Mouse (Mus musculus) urinary bladder, postnatal 10 days (tissue): Measurements from ENCODE around the gene Trat1.

Experiments
- DNase-seq: peaks from one replicate; pipeline ENCODE4 v3.0.0; 2022; ENCODE audit warnings: low spot score

Trat1 gene

GRCm38 (mm10) chr16:48771971-48772445 is at the start of gene Trat1:
Trat1 (minus strand) TSS chr16:48772021.
- DNase-seq = no peak

GRCm38 (mm10) chr16:48818524-48818923 is 46.7 kb upstream of the Trat1 start:
- DNase-seq = no peak

DNA sequence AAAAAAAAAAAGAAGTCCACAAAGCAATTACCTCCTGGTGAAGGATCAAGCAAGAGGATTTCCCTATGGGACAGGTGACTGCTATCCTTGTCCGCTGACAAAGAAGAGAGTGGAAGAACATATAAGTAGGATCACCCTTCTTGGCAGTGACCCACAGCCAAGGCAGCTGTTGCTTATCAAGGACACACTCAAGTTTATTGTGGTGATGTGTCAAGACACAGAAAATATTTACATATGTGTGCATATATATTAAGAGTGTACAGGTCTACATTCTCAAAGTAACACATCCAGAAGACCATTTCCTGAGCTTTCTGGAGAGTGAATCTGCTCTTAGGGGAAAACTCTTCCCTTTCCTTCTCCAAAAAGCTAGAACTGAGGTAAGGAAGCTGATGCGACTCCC is 44.9 kb upstream of the Trat1 start, which contains the start of gene Retnlb:
Gene Retnlb, plus strand, starts transcription at position 162 of the 400 bp plus-strand sequence.
- DNase-seq = no peak

- DNase-seq = no peak
Measured at GRCm38 (mm10) chr16:48811881-48812436, 40.1 kb upstream of the Trat1 start.

GRCm38 (mm10) chr16:48809374-48809773 is 37.6 kb upstream of the Trat1 start:
- no peak for DNase-seq

GRCm38 (mm10) chr16:48806521-48806920 is 34.7 kb upstream of the Trat1 start:
- no peak for DNase-seq

GRCm38 (mm10) chr16:48805412-48805811 is 33.6 kb upstream of the Trat1 start:
- no peak for DNase-seq

DNA sequence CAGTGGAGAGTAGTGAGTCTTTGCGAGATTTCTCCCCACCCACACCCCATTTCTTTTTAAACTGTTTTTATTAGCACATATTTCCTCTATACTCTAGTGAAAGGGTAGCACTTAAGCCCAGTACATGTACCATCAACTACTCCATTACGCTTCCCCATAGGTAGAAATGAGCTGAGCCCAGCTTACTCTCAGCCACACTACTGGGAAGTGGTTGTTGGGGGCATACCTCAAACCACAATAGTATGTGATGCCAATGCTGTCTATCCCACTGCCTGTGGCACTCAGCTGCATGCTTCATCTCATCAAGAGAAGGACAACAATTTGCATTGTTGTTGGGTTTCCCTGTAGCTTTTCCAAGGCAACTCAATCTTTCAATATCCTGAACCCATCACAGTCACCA is 29.1 kb upstream of the Trat1 start:
- no peak for DNase-seq

- no peak for DNase-seq
Measured at GRCm38 (mm10) chr16:48799470-48799869, 27.6 kb upstream of the Trat1 start.

DNA sequence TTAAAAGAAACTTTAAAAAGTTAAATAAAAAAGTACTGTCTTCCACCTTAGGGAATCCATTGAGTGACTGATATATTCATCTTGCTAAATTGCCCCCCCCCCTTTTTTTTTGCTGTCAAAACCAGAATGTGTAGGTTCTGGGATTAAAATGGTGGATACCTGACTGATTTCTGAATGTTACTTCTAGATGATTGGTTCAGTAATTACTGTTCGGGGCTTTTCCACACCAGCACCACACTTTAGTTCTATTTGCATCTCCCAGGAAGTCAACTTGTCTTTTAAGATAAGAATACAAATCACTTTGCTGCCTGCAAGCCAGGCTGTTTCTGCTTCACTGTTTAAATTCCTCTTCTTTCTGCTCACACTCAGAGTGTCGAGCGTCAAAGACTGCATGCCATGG is 26.5 kb upstream of the Trat1 start:
- DNase-seq = no peak

DNA sequence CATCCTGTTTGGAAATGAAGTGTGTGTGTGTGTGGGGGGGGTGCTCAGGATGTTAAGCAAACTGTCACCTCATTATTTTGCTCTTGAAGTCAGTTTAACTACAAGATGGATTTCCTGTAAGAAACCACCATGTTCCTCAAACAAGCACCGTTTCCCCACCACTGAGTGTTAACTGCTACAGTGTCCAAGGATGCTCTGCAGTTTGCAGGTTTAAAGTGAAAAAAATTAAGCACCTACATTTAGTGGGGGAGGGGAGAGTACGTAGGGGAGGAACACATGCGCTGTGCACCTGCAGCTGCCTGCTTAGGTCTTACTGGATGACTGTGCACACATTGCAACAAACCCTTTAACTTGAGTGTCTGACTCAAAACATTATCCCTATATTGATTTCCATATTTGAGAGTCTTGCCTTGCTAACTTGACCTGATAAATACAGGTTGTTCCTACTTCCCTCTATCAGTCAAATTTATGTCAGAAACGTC is 16.9 kb upstream of the Trat1 start:
- DNase-seq = no peak

DNA sequence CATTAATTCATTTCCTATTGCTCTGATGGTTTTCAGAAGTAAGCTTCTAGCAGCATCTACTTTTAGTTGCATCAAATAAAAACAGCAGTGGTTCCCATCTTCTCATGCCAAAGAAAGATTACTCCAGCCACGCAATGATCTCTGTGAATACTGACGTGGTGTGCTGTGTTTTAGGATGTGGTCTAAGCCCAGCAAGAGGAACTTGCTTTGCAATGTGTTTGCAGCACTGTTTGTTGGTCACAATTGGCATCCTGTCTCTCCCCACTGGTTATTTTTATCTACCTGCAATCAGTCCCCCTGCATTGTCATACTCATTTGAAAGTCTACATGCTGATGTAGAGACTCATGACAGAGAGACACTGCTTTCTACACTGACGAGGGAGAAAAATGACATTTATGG is 14.4 kb upstream of the Trat1 start:
- DNase-seq = no peak

GRCm38 (mm10) chr16:48777254-48777653 is 5.4 kb upstream of the Trat1 start:
- no peak for DNase-seq

- DNase-seq = no peak
Measured at GRCm38 (mm10) chr16:48769183-48769582, 2.6 kb downstream of the Trat1 start.

- DNase-seq = no peak
Measured at GRCm38 (mm10) chr16:48760643-48761481, 11.0 kb downstream of the Trat1 start.

- no peak for DNase-seq
Measured at GRCm38 (mm10) chr16:48750145-48750827, 21.5 kb downstream of the Trat1 start.

DNA sequence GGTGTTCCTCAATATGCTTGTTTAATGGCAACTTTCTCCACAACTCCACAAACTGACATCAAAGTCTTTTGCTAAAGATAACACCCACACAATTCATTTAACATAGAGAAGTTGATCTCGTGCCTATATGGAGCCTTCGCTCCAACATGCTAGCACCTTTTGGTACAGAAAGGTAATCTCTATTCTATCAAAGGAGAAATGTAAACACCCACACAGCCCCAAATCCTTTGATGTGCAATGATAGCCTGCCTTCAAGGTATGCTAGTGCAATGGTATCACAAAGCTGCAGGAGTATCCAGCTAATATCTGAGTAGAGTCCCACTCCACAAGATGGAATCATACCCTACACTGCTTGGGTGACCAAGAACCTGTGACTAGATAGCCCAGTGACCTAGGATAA is 26.4 kb downstream of the Trat1 start:
- no peak for DNase-seq

- no peak for DNase-seq
Measured at GRCm38 (mm10) chr16:48745011-48745410, 26.8 kb downstream of the Trat1 start.

DNA sequence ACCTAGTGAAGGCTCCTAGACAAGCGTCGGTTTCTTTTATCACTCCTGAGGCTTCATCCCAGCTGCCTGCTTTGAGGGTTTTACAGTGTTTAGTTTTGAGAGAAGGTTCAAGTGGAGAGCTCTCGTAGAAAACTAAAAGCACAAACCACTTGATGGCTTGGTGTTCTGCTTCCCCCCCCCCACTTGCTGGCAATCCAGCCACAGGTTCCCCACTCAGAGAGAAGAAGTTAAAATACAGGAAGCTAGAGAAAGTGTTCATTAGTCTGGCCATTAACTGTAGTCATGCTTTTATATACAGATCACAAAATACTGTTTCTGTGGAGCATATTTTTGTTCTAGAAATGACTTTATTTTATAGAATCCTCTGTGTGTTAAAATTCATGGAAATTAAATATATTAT is 30.3 kb downstream of the Trat1 start:
- DNase-seq = no peak

GRCm38 (mm10) chr16:48739974-48740373 is 31.8 kb downstream of the Trat1 start:
- DNase-seq = no peak

DNA sequence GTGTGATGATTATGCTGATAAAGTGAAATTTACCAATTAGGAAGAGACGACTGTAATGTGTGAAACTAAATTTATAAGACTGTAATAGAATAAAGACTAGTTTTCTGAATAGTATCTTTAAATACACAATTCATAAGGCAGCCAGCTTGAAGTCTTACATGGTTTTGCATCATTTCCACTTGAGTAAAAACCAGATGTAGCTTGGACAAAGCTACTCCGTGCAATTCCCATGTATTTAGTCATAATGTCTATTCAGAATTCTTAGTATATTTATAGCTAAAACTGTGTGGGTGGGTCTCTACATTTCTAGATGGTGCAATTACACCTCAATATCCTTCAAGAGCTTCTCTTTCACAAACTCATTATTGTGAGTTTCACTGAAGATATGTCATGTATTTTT is 33.4 kb downstream of the Trat1 start:
- no peak for DNase-seq

- DNase-seq = no peak
Measured at GRCm38 (mm10) chr16:48736890-48737289, 34.9 kb downstream of the Trat1 start.

GRCm38 (mm10) chr16:48720259-48720658 is 51.6 kb downstream of the Trat1 start:
- no peak for DNase-seq
